Mouse (Mus musculus): Measurements from ENCODE around the gene Fyb. TPM values are rescaled to one million over a fixed set of nuclear protein-coding genes. Genes with fewer than 3 reads are reported as not detected.

Gene Fyb
- total RNA-seq, 2 experiments from 2014 or later, result 9.3 to 13.6 TPM

DNA sequence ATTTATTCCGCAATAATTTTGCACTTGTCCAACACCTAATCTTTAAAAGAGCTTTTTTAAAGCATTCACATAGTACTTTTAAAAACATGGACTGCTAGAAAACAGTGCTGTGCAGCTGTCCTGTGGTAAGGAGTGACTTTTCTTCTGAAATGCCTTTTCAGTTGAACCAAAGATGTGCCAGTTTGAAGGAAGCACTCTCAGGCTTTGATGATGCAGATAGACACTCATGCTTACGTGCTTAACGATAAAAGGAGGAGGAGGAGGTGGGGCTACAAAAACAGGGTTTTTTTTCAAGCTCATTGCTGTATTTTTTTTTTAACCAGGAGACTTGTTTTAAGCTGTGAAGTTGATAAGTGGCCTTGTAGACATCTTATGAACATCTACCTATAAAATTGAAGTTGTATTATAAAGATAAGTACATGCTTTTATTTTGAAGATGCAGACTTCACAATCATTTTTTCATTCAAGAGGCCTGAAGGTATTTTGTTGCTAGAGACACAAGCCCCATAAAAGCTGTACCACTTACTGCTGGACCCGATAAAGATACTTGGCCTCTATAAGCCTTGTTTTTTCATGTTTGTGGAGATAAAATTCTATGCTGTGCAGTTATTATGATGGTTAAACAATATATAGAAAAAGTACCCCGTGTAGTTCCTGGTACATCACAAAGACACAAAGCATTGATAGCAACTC is 70.1 kb downstream of the Fyb start:
- no peak for DNase-seq (ENCODE audit: low spot score in 2 of 2)

DNA sequence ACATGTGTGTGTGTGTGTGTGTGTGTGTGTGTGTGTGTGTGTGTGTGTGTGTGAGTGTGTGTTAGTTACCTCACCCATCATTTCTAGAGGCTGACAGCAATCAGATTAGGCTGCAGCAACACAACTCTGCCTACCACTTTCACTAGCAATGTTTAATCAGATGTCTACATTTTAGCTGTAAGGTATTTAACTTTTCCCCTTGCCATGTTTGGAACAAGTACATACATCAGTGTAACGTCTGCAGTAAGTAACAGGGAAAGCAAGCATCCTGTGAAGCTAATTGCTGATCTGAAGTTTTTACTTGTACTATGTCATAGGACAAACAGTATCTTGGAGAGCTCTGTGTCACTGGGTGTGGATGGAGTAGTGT is 70.6 kb downstream of the Fyb start:
- no peak for DNase-seq (ENCODE audit: low spot score in 2 of 2)

DNA sequence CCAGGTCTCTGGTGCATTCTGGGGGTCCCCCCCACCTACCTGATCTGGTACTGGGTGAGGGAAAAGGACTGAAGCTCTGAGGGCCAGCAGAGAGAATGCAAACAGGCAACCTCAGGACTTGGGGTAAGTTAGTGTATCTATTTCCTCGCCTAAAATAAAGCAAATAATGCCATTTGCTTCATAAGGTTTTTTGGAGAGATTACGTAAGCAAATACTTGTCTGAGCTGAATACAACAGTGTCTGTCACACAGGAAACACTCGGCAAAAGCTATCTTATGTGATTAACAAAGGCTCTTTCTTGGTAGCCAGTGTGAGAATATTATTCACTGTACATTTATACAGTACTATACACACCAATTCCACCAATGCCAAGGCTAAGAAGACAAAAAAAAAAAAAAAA is 76.0 kb downstream of the Fyb start:
- DNase-seq (ENCODE audit: low spot score in 2 of 2), result no peak

DNA sequence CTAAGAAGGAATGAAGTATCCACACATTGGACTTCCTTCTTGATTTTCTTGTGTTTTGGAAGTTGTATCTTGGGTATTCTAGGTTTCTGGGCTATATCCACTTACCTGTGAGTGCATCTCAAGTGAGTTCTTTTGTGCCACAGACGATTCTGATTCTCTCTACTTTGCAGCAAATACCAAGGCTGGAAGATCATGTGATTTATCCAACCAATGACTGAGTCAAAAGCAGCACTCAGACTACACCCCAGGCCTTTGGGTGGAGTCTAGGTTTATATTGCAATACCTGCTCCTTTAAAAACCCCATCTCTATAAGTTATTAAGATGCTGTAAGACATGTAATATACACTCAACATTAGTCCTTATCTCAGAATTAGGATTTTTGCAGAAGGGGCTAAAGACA is 77.7 kb downstream of the Fyb start:
- no peak for DNase-seq (ENCODE audit: low spot score in 2 of 2)

- DNase-seq (ENCODE audit: low spot score in 2 of 2), result no peak
These were observed 78.7 kb downstream of the Fyb start for GRCm38 (mm10) chr15:6601330-6601729.

DNA sequence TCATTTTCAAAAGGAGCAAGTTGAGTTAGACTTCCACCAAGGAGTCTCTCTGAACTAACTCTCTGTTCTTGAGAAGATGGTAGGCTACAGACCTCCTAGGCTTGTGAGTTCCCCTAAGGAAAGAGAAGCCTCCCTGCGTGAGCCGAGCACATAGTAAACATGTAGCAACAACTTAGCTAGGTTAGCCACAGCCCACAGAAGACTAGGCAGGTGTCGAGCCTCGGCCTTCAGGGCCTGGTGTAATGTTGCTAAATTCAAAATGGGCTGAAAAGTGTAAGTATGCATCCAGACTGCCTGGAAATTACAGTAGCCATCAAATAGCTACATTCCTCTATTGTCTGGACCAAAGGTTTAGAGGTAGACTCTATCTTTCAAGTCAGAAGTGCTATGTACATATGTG is 79.3 kb downstream of the Fyb start:
- no peak for DNase-seq (ENCODE audit: low spot score in 2 of 2)

- no peak for DNase-seq (ENCODE audit: low spot score in 2 of 2)
These were observed 88.0 kb downstream of the Fyb start for GRCm38 (mm10) chr15:6610703-6611102.

- DNase-seq (ENCODE audit: low spot score in 2 of 2), result no peak
These were observed 90.2 kb downstream of the Fyb start for GRCm38 (mm10) chr15:6612835-6613234.

- no peak for DNase-seq (ENCODE audit: low spot score in 2 of 2)
These were observed 93.9 kb downstream of the Fyb start for GRCm38 (mm10) chr15:6616382-6617149.

- DNase-seq (ENCODE audit: low spot score in 2 of 2), result no peak
These were observed 97.1 kb downstream of the Fyb start for GRCm38 (mm10) chr15:6619558-6620316.

DNA sequence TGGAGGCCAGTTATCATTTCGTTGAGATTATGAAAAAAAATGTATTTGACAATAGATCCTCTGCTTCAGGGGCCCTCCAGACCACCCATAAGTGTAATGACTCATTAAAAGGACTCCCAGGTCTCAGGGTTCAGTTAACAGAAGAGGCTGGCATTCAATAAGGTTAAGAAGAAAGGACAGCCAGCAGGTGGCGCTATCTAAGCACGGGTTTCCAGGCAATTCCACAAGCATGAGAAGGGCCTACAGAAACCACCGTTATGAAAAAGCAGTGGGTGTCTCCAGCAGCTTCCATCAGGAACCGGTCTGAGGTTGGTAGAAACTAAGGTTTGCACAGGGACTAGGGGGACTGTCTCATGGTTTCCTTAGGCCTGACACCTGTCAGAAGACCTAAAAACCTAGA is 99.9 kb downstream of the Fyb start:
- peak; percentile 70 to 85 for DNase-seq (ENCODE audit: low spot score in 2 of 2)

GRCm38 (mm10) chr15:6623529-6624228 is 101.0 kb downstream of the Fyb start:
- no peak for DNase-seq (ENCODE audit: low spot score in 2 of 2)

- peak; percentile 11 to 18 for DNase-seq (ENCODE audit: low spot score in 2 of 2)
These were observed 101.9 kb downstream of the Fyb start for GRCm38 (mm10) chr15:6624365-6625182.

- DNase-seq (ENCODE audit: low spot score in 2 of 2), result peak; percentile 31 to 73
These were observed 103.0 kb downstream of the Fyb start for GRCm38 (mm10) chr15:6625607-6626033.

DNA sequence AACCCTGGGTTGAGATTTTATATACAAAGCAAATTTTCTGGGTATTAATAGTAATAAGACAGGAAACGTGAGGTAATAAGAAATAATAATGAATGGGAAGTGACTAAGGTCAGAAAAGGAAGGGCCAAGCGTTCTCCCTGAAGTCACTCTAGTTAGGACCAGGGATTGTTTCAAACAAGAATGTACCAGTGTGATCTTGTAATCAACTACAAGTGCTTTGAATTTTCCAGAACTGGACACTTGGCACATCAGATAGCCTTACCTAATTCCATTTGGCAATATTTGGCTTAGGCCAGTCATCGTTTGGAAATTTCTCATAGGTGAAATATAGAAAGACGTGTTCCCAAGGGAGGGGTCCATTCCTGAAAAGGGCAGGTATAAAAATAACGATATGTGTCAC is 103.5 kb downstream of the Fyb start:
- DNase-seq (ENCODE audit: low spot score in 2 of 2), result no peak

DNA sequence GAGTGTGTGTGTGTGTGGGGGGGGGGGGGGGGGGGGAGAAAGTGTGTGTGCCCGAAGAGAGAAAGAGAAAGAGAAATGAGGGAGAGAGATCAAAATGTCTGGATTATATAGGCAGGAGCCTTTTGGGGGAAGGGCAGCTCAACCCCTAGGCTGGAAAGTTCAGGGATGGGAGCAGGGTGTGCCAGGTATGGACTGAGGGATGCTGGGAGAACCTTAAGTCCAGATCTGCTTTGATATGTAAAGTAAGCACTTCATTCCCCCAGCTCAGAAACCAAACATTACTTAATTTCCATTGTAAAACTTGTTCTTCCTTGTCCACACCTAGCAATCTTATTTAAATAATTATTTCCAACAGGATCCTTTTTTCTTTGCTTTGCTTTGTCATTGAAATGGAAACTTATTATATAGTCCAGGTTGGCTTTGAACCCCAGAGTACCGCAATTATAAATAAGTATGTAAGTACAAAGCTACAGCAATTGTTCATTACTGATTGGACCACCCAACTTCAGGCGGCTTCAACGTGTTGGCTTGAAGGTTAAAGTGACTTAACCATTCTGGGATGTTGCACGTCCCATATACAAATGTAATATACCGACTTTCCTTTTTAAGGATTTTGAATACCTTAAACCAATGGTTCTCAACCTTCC is 105.9 kb downstream of the Fyb start:
- no peak for DNase-seq (ENCODE audit: low spot score in 2 of 2)

GRCm38 (mm10) chr15:6629174-6629573 is 106.5 kb downstream of the Fyb start:
- DNase-seq (ENCODE audit: low spot score in 2 of 2), result no peak

GRCm38 (mm10) chr15:6635405-6635804 is 112.8 kb downstream of the Fyb start:
- no peak for DNase-seq (ENCODE audit: low spot score in 2 of 2)

GRCm38 (mm10) chr15:6642223-6642622 is 119.6 kb downstream of the Fyb start:
- DNase-seq (ENCODE audit: low spot score in 2 of 2), result no peak

GRCm38 (mm10) chr15:6645498-6645897 is 122.8 kb downstream of the Fyb start:
- DNase-seq (ENCODE audit: low spot score in 2 of 2), result no peak
